Mouse (Mus musculus) macrophage (primary cell): ENCODE measurements around the gene Kcnk18. TPM values are rescaled to one million over a fixed set of nuclear protein-coding genes. Genes with fewer than 3 reads are reported as not detected.

Experiments used
- H3K27ac ChIP-seq: fragments of 350-480 bp; formaldehyde crosslinking; 2 replicates; pipeline ENCODE4 v1.9.0; 2021
- H3K36me3 ChIP-seq: fragments of 350-480 bp; formaldehyde crosslinking; 2 replicates; pipeline ENCODE4 v1.9.0; 2021; ENCODE audit errors: inconsistent target
- H3K4me3 ChIP-seq: fragments of 350-480 bp; formaldehyde crosslinking; 2 replicates; pipeline ENCODE4 v1.9.0; 2021; ENCODE audit errors: inconsistent target
- H3K79me2 ChIP-seq: fragments of 350-480 bp; formaldehyde crosslinking; 2 replicates; pipeline ENCODE4 v1.9.0; 2021; ENCODE audit errors: inconsistent target
- WGBS: methylation state at CpG from one replicate; pipeline ENCODE4 v1.1.7; 2026; ENCODE audit warnings: inconsistent platforms; ENCODE audit not compliant: missing documents; 5-methylcytosine and 5-hydroxymethylcytosine counted together
- polyA plus RNA-seq: library from polyadenylated mRNA; stranded (reverse); fragments of 250-400 nt; gene quantifications from 3 replicates; pipeline ENCODE4 v1.2.4, GENCODE M21; 2018; ENCODE audit warnings: inconsistent platforms

Gene Kcnk18
- polyA plus RNA-seq, 1 experiment from 2014 or later: not detected

- Histone ChIP-seq H3K36me3 (no peaks in the 10 kb centered on the region), H3K4me3 (no peak overlapping the region), H3K27ac (no peak overlapping the region), H3K79me2 (no peaks in the 10 kb centered on the region)
- 83% methylated on average over 2 of the region's 2 CpGs for WGBS
Measured at GRCm38 (mm10) chr19:59243057-59243456, 24.0 kb downstream of the Kcnk18 start.

- Histone ChIP-seq H3K36me3 (no peaks in the 10 kb centered on the region), H3K4me3 (no peak overlapping the region), H3K79me2 (no peaks in the 10 kb centered on the region), H3K27ac (no peak overlapping the region)
- WGBS: 68% methylated on average over 4 of the region's 4 CpGs
Measured at GRCm38 (mm10) chr19:59248144-59248543, 29.1 kb downstream of the Kcnk18 start.

GRCm38 (mm10) chr19:59248553-59249286, 29.7 kb downstream of the Kcnk18 start:
- 19% methylated on average over 11 of the region's 11 CpGs for WGBS
- H3K27ac ChIP-seq: no peak overlapping the region
- no peak overlapping the region for H3K4me3 ChIP-seq
- no peaks in the 10 kb centered on the region for H3K79me2 ChIP-seq
- H3K36me3 ChIP-seq: no peaks in the 10 kb centered on the region

- 7% methylated on average over 2 of the region's 2 CpGs for WGBS
- no peak overlapping the region for H3K27ac ChIP-seq
- H3K79me2 ChIP-seq: no peaks in the 10 kb centered on the region
- H3K36me3 ChIP-seq: no peaks in the 10 kb centered on the region
- no peak overlapping the region for H3K4me3 ChIP-seq
Measured at GRCm38 (mm10) chr19:59252651-59253050, 33.6 kb downstream of the Kcnk18 start.

GRCm38 (mm10) chr19:59259633-59260032, 40.6 kb downstream of the Kcnk18 start:
- Histone ChIP-seq H3K36me3 (no peaks in the 10 kb centered on the region), H3K27ac (no peak overlapping the region), H3K79me2 (no peaks in the 10 kb centered on the region), H3K4me3 (no peak overlapping the region)
- 84% methylated on average over 5 of the region's 5 CpGs for WGBS

- WGBS: 3% methylated on average over 55 of the region's 55 CpGs
- H3K79me2 ChIP-seq: no peaks in the 10 kb centered on the region
- no peak within 1 kb of the TSS for H3K27ac ChIP-seq
- no peaks in the 10 kb centered on the region for H3K36me3 ChIP-seq
- no peak within 1 kb of the TSS for H3K4me3 ChIP-seq
Measured at GRCm38 (mm10) chr19:59260718-59261442, 41.9 kb downstream of the Kcnk18 start, which contains the start of gene Slc18a2. Gene Slc18a2, plus strand, starts transcription at chr19:59260896.

- Histone ChIP-seq H3K36me3 (no peaks in the 10 kb centered on the region), H3K79me2 (no peaks in the 10 kb centered on the region), H3K27ac (no peak overlapping the region), H3K4me3 (no peak overlapping the region)
- 31% methylated on average over 7 of the region's 7 CpGs for WGBS
Measured at GRCm38 (mm10) chr19:59261604-59262003, 42.6 kb downstream of the Kcnk18 start.

- Histone ChIP-seq H3K36me3 (no peaks in the 10 kb centered on the region), H3K4me3 (no peak overlapping the region), H3K79me2 (no peaks in the 10 kb centered on the region), H3K27ac (no peak overlapping the region)
- WGBS: 89% methylated on average over 9 of the region's 9 CpGs
Measured at GRCm38 (mm10) chr19:59263171-59263570, 44.2 kb downstream of the Kcnk18 start.

- H3K27ac ChIP-seq: no peak overlapping the region
- no peaks in the 10 kb centered on the region for H3K36me3 ChIP-seq
- WGBS: 79% methylated on average over 9 of the region's 9 CpGs
- no peak overlapping the region for H3K4me3 ChIP-seq
- no peaks in the 10 kb centered on the region for H3K79me2 ChIP-seq
Measured at GRCm38 (mm10) chr19:59264838-59265532, 46.0 kb downstream of the Kcnk18 start.

- Histone ChIP-seq H3K36me3 (no peaks in the 10 kb centered on the region), H3K4me3 (no peak overlapping the region), H3K79me2 (no peaks in the 10 kb centered on the region), H3K27ac (no peak overlapping the region)
- WGBS: 85% methylated on average over 6 of the region's 6 CpGs
Measured at GRCm38 (mm10) chr19:59265907-59266306, 46.9 kb downstream of the Kcnk18 start.

GRCm38 (mm10) chr19:59267417-59267963, 48.5 kb downstream of the Kcnk18 start:
- H3K79me2 ChIP-seq: no peaks in the 10 kb centered on the region
- WGBS: 15% methylated on average over 5 of the region's 5 CpGs
- no peak overlapping the region for H3K4me3 ChIP-seq
- H3K27ac ChIP-seq: no peak overlapping the region
- no peaks in the 10 kb centered on the region for H3K36me3 ChIP-seq

GRCm38 (mm10) chr19:59273190-59273589, 54.2 kb downstream of the Kcnk18 start:
- Histone ChIP-seq H3K79me2 (no peaks in the 10 kb centered on the region), H3K27ac (no peak overlapping the region), H3K4me3 (no peak overlapping the region), H3K36me3 (no peaks in the 10 kb centered on the region)
- WGBS: 95% methylated on average over 7 of the region's 7 CpGs

- H3K27ac ChIP-seq: no peak overlapping the region
- no peaks in the 10 kb centered on the region for H3K36me3 ChIP-seq
Measured at GRCm38 (mm10) chr19:59276354-59276753, 57.3 kb downstream of the Kcnk18 start.

GRCm38 (mm10) chr19:59280841-59281240, 61.8 kb downstream of the Kcnk18 start:
- no peaks in the 10 kb centered on the region for H3K36me3 ChIP-seq
- no peaks in the 10 kb centered on the region for H3K79me2 ChIP-seq
- no peak overlapping the region for H3K27ac ChIP-seq
- no peak overlapping the region for H3K4me3 ChIP-seq

More at GRCm38 (mm10) chr19:59276354-59276753, 57.3 kb downstream of the Kcnk18 start:
- Histone ChIP-seq H3K4me3 (no peak overlapping the region), H3K79me2 (no peaks in the 10 kb centered on the region)
- WGBS: 93% methylated on average over 7 of the region's 7 CpGs
